Mouse (Mus musculus) stomach, postnatal 0 days (tissue): Measurements from ENCODE around the gene P3h4. TPM values are rescaled to one million over a fixed set of nuclear protein-coding genes. Genes with fewer than 3 reads are reported as not detected.
"Not testable (repeated sequence)": the region's sequence is repeated elsewhere in the genome, so short reads cannot be mapped to it uniquely, and the experiment has no call there.

Source experiments
- ATAC-seq: fragments of 200-750 bp; cut with Nextera tagmentation; 2 replicates; pipeline ENCODE4 v1.8.0; 2017; ENCODE audit not compliant: low FRiP score, low TSS enrichment
- DNase-seq: peaks from one replicate; pipeline ENCODE4 v3.0.0-alpha.2; 2016; ENCODE audit warnings: low spot score
- H3K27ac ChIP-seq: fragments of 300-500 bp; sonication (generic); replicated peaks from 2 replicates; pipeline ENCODE4 v1.5.1; 2014; ENCODE audit warnings: mild to moderate bottlenecking, control low read depth
- H3K27me3 ChIP-seq: fragments of 300-500 bp; sonication (generic); 2 replicates; pipeline ENCODE4 v1.6.1; 2014; ENCODE audit warnings: low read length; ENCODE audit not compliant: control insufficient read depth, insufficient read depth
- H3K36me3 ChIP-seq: fragments of 300-500 bp; sonication (generic); 2 replicates; pipeline ENCODE4 v1.6.1; 2014; ENCODE audit warnings: low read length, mixed read lengths; ENCODE audit not compliant: control insufficient read depth, insufficient read depth
- H3K4me1 ChIP-seq: fragments of 300-500 bp; sonication (generic); replicated peaks from 2 replicates; pipeline ENCODE4 v1.6.1; 2014; ENCODE audit warnings: antibody characterized with exemption; ENCODE audit not compliant: control insufficient read depth, insufficient read depth
- H3K4me2 ChIP-seq: fragments of 300-500 bp; sonication (generic); replicated peaks from 2 replicates; pipeline ENCODE4 v1.6.1; 2014; ENCODE audit warnings: low read depth, mild to moderate bottlenecking, control low read depth, moderate library complexity
- H3K4me3 ChIP-seq: fragments of 300-500 bp; sonication (generic); 2 replicates; pipeline ENCODE4 v1.5.1; 2014; ENCODE audit warnings: low read depth, low read length, control low read depth
- H3K9ac ChIP-seq: fragments of 300-500 bp; sonication (generic); 2 replicates; pipeline ENCODE4 v1.6.1; 2014; ENCODE audit warnings: mild to moderate bottlenecking, low read length, control low read depth, mixed read lengths
- H3K9me3 ChIP-seq: fragments of 300-500 bp; sonication (generic); 2 replicates; pipeline ENCODE4 v1.6.1; 2016; ENCODE audit warnings: low read length; ENCODE audit not compliant: control insufficient read depth
- CTCF ChIP-seq: IDR thresholded peaks from 2 replicates; pipeline ENCODE4 v1.5.1; 2016; ENCODE audit warnings: antibody characterized with exemption, low read depth, mild to moderate bottlenecking, moderate library complexity
- EP300 ChIP-seq: optimal IDR thresholded peaks from 2 replicates; pipeline ENCODE3; 2016; ENCODE audit warnings: antibody characterized with exemption
- WGBS: fragments of 180-500 bp; shearing (Covaris S2); extraction: QIAGEN DNeasy Blood & Tissue Kit; methylation state at CpG from one replicate; pipeline ENCODE4 v1.1.7; 2014; 5-methylcytosine and 5-hydroxymethylcytosine counted together
- polyA plus RNA-seq: library from polyadenylated mRNA; unstranded; fragments of >200 nt; fragmentation: Nextera tagmentation; extraction: Ambion mirVana; gene quantifications from 2 replicates; pipeline ENCODE4 v1.2.1, GENCODE M21; 2015

P3h4 gene
- polyA plus RNA-seq, 1 experiment from 2014 or later, result 40.6 TPM

GRCm38 (mm10) chr11:100371981-100372558 is 42.6 kb downstream of the P3h4 start:
- H3K9ac ChIP-seq, result no peak overlapping the region
- H3K4me3 ChIP-seq, result no peak overlapping the region
- no peaks in the 10 kb centered on the region for H3K4me1 ChIP-seq
- H3K27me3 ChIP-seq, result no peaks in the 10 kb centered on the region
- 83% methylated on average over 8 of the region's 8 CpGs for WGBS
- H3K27ac ChIP-seq, result no peak overlapping the region
- no peak for DNase-seq
- H3K4me2 ChIP-seq, result no peak overlapping the region
- no peak for TF ChIP-seq EP300
- no peak for TF ChIP-seq CTCF
- no peak for ATAC-seq
- H3K9me3 ChIP-seq, result no peaks in the 10 kb centered on the region
- peaks cover 44% of the 10 kb centered on the region for H3K36me3 ChIP-seq

- Histone ChIP-seq H3K9ac (no peak overlapping the region), H3K9me3 (no peaks in the 10 kb centered on the region), H3K27me3 (no peaks in the 10 kb centered on the region), H3K4me1 (no peaks in the 10 kb centered on the region), H3K36me3 (peaks cover 34% of the 10 kb centered on the region), H3K4me3 (no peak overlapping the region), H3K27ac (no peak overlapping the region), H3K4me2 (no peak overlapping the region)
- DNase-seq (no peak), ATAC-seq (no peak)
- WGBS, result 75% methylated on average over 8 of the region's 8 CpGs
- no peak for TF ChIP-seq EP300
- no peak for TF ChIP-seq CTCF
These were observed 44.8 kb downstream of the P3h4 start for GRCm38 (mm10) chr11:100369822-100370221.

- WGBS, result 69% methylated on average over 7 of the region's 7 CpGs
- H3K27me3 ChIP-seq, result no peaks in the 10 kb centered on the region
- no peak overlapping the region for H3K27ac ChIP-seq
- no peaks in the 10 kb centered on the region for H3K4me1 ChIP-seq
- no peaks in the 10 kb centered on the region for H3K9me3 ChIP-seq
- DNase-seq (no peak), ATAC-seq (no peak)
- no peak overlapping the region for H3K4me3 ChIP-seq
- no peak overlapping the region for H3K9ac ChIP-seq
- no peak overlapping the region for H3K4me2 ChIP-seq
- TF ChIP-seq CTCF (no peak), EP300 (no peak)
- peaks cover 31% of the 10 kb centered on the region for H3K36me3 ChIP-seq
These were observed 45.5 kb downstream of the P3h4 start for GRCm38 (mm10) chr11:100369145-100369544.

- Histone ChIP-seq H3K36me3 (no peaks in the 10 kb centered on the region), H3K4me1 (no peaks in the 10 kb centered on the region), H3K27ac (no peak overlapping the region), H3K9ac (no peak overlapping the region), H3K4me3 (no peak overlapping the region), H3K9me3 (no peaks in the 10 kb centered on the region), H3K27me3 (no peaks in the 10 kb centered on the region), H3K4me2 (no peak overlapping the region)
- DNase-seq (peak; percentile 86), ATAC-seq (peak; percentile 63)
- 14% methylated on average over 12 of the region's 12 CpGs for WGBS
- TF ChIP-seq CTCF, result peak; percentile 90
- TF ChIP-seq EP300, result no peak
These were observed 51.6 kb downstream of the P3h4 start for GRCm38 (mm10) chr11:100362979-100363562.

- peak; percentile 96 for TF ChIP-seq CTCF
- TF ChIP-seq EP300, result no peak
- Histone ChIP-seq H3K4me1 (no peaks in the 10 kb centered on the region), H3K27ac (no peak overlapping the region), H3K36me3 (no peaks in the 10 kb centered on the region), H3K9me3 (no peaks in the 10 kb centered on the region), H3K27me3 (no peaks in the 10 kb centered on the region), H3K4me2 (no peak overlapping the region), H3K9ac (no peak overlapping the region), H3K4me3 (no peak overlapping the region)
- DNase-seq, result peak; percentile 83
- 13% methylated on average over 8 of the region's 8 CpGs for WGBS
- peak; percentile 27; the same call in 1 of the 2 replicates for ATAC-seq
These were observed 52.2 kb downstream of the P3h4 start for GRCm38 (mm10) chr11:100362209-100362978.

- not testable (repeated sequence) for H3K9ac ChIP-seq, H3K4me1 ChIP-seq, ATAC-seq, H3K27ac ChIP-seq, DNase-seq, H3K4me2 ChIP-seq, H3K36me3 ChIP-seq, H3K4me3 ChIP-seq, H3K27me3 ChIP-seq, H3K9me3 ChIP-seq
- WGBS, result no CpG with 5 or more reads among the region's 13 CpGs
These were observed 53.6 kb downstream of the P3h4 start for GRCm38 (mm10) chr11:100361059-100361458.
